Mouse (Mus musculus): ENCODE measurements at regions not wholly inside any gene's neighbourhood (a gene's known extent, or its start where the extent isn't known, plus 50 kb on each side); places are given as distances from the start of the nearest gene placed in this dataset.

DNA sequence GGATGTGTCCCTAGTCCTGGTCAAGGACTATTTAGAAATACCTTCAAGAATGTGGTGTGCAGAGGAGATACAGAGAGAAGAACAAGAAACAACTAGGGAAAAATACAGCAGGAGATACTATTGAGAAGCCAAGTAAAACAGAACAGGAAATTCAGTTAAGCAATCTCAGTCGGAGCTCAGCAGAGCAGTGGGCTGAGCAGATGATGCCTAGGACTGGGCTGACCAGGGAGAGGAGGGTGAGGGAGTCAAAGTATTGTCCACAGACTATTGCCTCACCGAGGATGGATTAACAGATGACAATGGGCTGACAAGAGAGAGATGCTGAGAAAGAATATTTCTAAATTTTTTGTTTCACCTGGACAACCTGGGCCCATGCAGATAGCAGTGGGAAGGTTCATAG lies 181.4 kb upstream of the Mon1b start:
- no peak overlapping the region for H3K9ac ChIP-seq (replicated peaks)
- no peaks in the 10 kb centered on the region for H3K4me1 ChIP-seq (ENCODE audit: insufficient read depth)
- H3K4me2 ChIP-seq (ENCODE audit: low read depth, low read length) = no peak overlapping the region
- no peaks in the 10 kb centered on the region for H3K27me3 ChIP-seq (ENCODE audit: insufficient read depth, low read length)
- H3K27ac ChIP-seq (ENCODE audit: low read depth) = no peak overlapping the region
- TF ChIP-seq CTCF (IDR thresholded peaks at IDR 0.05; ENCODE audit: low read depth) = no peak
- no peak for TF ChIP-seq EP300 (IDR thresholded peaks at IDR 0.05; ENCODE audit: low read depth)
- 55% methylated on average over 2 of the region's 2 CpGs for WGBS (ENCODE audit: insufficient replicate concordance)
- no peak overlapping the region for H3K4me3 ChIP-seq (ENCODE audit: low read depth, low read length)
- DNase-seq (no peak), ATAC-seq (no peak)
- no peaks in the 10 kb centered on the region for H3K9me3 ChIP-seq (ENCODE audit: low read length)
- H3K36me3 ChIP-seq (replicated peaks; ENCODE audit: insufficient read depth, low read length) = no peaks in the 10 kb centered on the region

DNA sequence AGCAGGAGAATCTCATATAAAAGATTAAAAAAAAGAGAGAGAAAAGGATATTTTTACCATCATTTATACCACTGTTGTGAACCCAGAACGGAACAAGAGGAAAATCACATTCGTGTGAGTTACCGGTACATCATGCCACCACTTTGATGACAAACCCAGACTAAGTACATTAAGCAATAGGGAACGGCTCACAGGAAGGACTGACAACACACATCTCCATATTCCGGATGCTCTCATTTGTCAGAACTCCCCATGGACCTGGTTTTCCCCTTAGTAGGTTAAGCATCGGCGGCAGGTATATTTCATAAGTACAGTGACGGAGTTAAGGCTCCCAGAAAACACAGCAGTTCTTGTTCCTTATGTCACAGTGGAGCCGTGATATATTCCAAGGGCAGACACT lies 170.8 kb upstream of the Mon1b start:
- H3K27ac ChIP-seq (ENCODE audit: low read depth) = no peak overlapping the region
- no peak overlapping the region for H3K4me3 ChIP-seq (ENCODE audit: low read depth, low read length)
- no peaks in the 10 kb centered on the region for H3K9me3 ChIP-seq (ENCODE audit: low read length)
- H3K4me1 ChIP-seq (ENCODE audit: insufficient read depth) = no peaks in the 10 kb centered on the region
- WGBS (ENCODE audit: insufficient replicate concordance) = 78% methylated on average over 9 of the region's 9 CpGs
- TF ChIP-seq CTCF (IDR thresholded peaks at IDR 0.05; ENCODE audit: low read depth) = no peak
- no peak for TF ChIP-seq EP300 (IDR thresholded peaks at IDR 0.05; ENCODE audit: low read depth)
- no peak overlapping the region for H3K4me2 ChIP-seq (ENCODE audit: low read depth, low read length)
- H3K36me3 ChIP-seq (replicated peaks; ENCODE audit: insufficient read depth, low read length) = no peaks in the 10 kb centered on the region
- no peaks in the 10 kb centered on the region for H3K27me3 ChIP-seq (ENCODE audit: insufficient read depth, low read length)
- no peak overlapping the region for H3K9ac ChIP-seq (replicated peaks)
- ATAC-seq (no peak), DNase-seq (no peak)

GRCm38 (mm10) chr8:113465156-113465555 lies 170.2 kb upstream of the Mon1b start:
- Histone ChIP-seq H3K9ac (replicated peaks) (no peak overlapping the region), H3K9me3 (ENCODE audit: low read length) (no peaks in the 10 kb centered on the region), H3K27me3 (ENCODE audit: insufficient read depth, low read length) (no peaks in the 10 kb centered on the region), H3K27ac (ENCODE audit: low read depth) (no peak overlapping the region), H3K36me3 (replicated peaks; ENCODE audit: insufficient read depth, low read length) (no peaks in the 10 kb centered on the region), H3K4me3 (ENCODE audit: low read depth, low read length) (no peak overlapping the region), H3K4me2 (ENCODE audit: low read depth, low read length) (no peak overlapping the region), H3K4me1 (ENCODE audit: insufficient read depth) (no peaks in the 10 kb centered on the region)
- ATAC-seq (no peak), DNase-seq (no peak)
- TF ChIP-seq EP300 (IDR thresholded peaks at IDR 0.05; ENCODE audit: low read depth) (no peak), CTCF (IDR thresholded peaks at IDR 0.05; ENCODE audit: low read depth) (no peak)
- 60% methylated on average over 11 of the region's 11 CpGs for WGBS (ENCODE audit: insufficient replicate concordance)

- WGBS (ENCODE audit: insufficient replicate concordance) = 32% methylated on average over 9 of the region's 9 CpGs
- Histone ChIP-seq H3K4me2 (ENCODE audit: low read depth, low read length) (no peak overlapping the region), H3K27me3 (ENCODE audit: insufficient read depth, low read length) (no peaks in the 10 kb centered on the region), H3K36me3 (replicated peaks; ENCODE audit: insufficient read depth, low read length) (no peaks in the 10 kb centered on the region), H3K27ac (ENCODE audit: low read depth) (no peak overlapping the region), H3K9me3 (ENCODE audit: low read length) (no peaks in the 10 kb centered on the region), H3K9ac (replicated peaks) (no peak overlapping the region), H3K4me1 (ENCODE audit: insufficient read depth) (no peaks in the 10 kb centered on the region), H3K4me3 (ENCODE audit: low read depth, low read length) (no peak overlapping the region)
- TF ChIP-seq CTCF (IDR thresholded peaks at IDR 0.05; ENCODE audit: low read depth) (no peak), EP300 (IDR thresholded peaks at IDR 0.05; ENCODE audit: low read depth) (no peak)
- ATAC-seq = no peak
- DNase-seq = no peak
Measured at GRCm38 (mm10) chr8:113466683-113467082, 168.7 kb upstream of the Mon1b start.

DNA sequence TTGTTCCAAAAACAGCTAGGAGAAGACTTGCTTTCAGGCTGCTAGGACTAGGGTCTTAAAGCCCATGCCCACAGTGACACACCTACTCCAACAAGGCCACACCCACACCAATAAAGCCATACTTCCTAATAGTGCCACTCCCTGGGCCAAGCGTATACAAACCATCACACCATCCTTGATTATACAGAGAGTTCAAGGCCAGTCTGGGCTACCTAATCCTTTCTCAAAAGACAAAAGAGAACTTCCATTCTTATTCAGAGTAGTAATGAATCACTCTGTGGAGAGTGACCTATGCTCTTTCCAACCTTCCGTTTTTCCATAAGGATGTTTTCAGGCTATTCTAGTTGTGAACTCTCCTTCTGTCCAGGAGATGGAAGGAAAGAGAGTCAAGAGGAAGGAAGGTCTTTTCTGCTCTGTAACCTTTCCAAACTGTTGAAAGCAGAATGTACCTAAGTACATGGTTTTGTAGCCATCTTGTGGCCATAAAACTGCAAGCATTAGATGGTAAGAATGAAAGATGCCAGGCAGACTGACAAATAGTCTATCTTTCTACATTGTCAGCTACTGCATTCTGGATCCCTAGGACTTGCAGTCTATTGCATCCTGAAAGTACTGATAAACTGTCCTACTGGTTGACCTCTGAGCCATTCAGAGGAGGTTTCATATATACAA lies 145.8 kb upstream of the Mon1b start:
- Histone ChIP-seq H3K4me1 (ENCODE audit: insufficient read depth) (no peaks in the 10 kb centered on the region), H3K27ac (ENCODE audit: low read depth) (no peak overlapping the region), H3K36me3 (replicated peaks; ENCODE audit: insufficient read depth, low read length) (no peaks in the 10 kb centered on the region), H3K4me3 (ENCODE audit: low read depth, low read length) (no peak overlapping the region), H3K9me3 (ENCODE audit: low read length) (no peaks in the 10 kb centered on the region), H3K4me2 (ENCODE audit: low read depth, low read length) (no peak overlapping the region), H3K27me3 (ENCODE audit: insufficient read depth, low read length) (no peaks in the 10 kb centered on the region), H3K9ac (replicated peaks) (no peak overlapping the region)
- ATAC-seq (no peak), DNase-seq (no peak)
- 79% methylated on average over 2 of the region's 2 CpGs for WGBS (ENCODE audit: insufficient replicate concordance)
- TF ChIP-seq CTCF (IDR thresholded peaks at IDR 0.05; ENCODE audit: low read depth) (no peak), EP300 (IDR thresholded peaks at IDR 0.05; ENCODE audit: low read depth) (no peak)

DNA sequence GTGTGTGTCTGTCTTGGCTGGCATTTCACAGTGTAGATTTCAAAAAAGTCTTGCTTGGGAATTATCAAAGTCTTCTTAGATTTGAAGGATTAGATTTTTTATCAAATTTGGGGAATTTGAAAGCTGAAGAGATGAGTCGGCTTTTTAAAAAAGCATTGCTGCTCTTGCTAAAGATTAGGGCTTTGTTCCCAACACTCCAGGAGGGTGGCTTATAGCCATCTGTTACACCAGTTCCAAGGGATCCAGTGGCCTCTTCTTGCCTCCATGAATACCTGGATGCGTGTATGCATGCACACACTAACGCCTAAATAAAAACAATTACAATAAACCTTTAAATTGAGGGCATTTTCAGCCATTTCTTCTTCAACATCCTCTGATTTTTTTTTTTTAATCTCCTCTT lies 144.5 kb upstream of the Mon1b start:
- Histone ChIP-seq H3K4me2 (ENCODE audit: low read depth, low read length) (no peak overlapping the region), H3K36me3 (replicated peaks; ENCODE audit: insufficient read depth, low read length) (no peaks in the 10 kb centered on the region), H3K4me1 (ENCODE audit: insufficient read depth) (no peaks in the 10 kb centered on the region), H3K9ac (replicated peaks) (no peak overlapping the region), H3K27ac (ENCODE audit: low read depth) (no peak overlapping the region), H3K4me3 (ENCODE audit: low read depth, low read length) (no peak overlapping the region), H3K9me3 (ENCODE audit: low read length) (no peaks in the 10 kb centered on the region), H3K27me3 (ENCODE audit: insufficient read depth, low read length) (no peaks in the 10 kb centered on the region)
- no peak for DNase-seq
- TF ChIP-seq CTCF (IDR thresholded peaks at IDR 0.05; ENCODE audit: low read depth) (no peak), EP300 (IDR thresholded peaks at IDR 0.05; ENCODE audit: low read depth) (no peak)
- WGBS (ENCODE audit: insufficient replicate concordance) = 78% methylated on average over 3 of the region's 3 CpGs
- no peak for ATAC-seq

- ATAC-seq = no peak
- 81% methylated on average over 12 of the region's 12 CpGs for WGBS (ENCODE audit: insufficient replicate concordance)
Measured at GRCm38 (mm10) chr8:113496896-113497295, 138.5 kb upstream of the Mon1b start.

More at GRCm38 (mm10) chr8:113496896-113497295, 138.5 kb upstream of the Mon1b start:
- Histone ChIP-seq H3K4me1 (ENCODE audit: insufficient read depth) (no peaks in the 10 kb centered on the region), H3K9me3 (ENCODE audit: low read length) (no peaks in the 10 kb centered on the region), H3K9ac (replicated peaks) (no peak overlapping the region), H3K4me3 (ENCODE audit: low read depth, low read length) (no peak overlapping the region), H3K27me3 (ENCODE audit: insufficient read depth, low read length) (no peaks in the 10 kb centered on the region), H3K4me2 (ENCODE audit: low read depth, low read length) (no peak overlapping the region), H3K36me3 (replicated peaks; ENCODE audit: insufficient read depth, low read length) (no peaks in the 10 kb centered on the region), H3K27ac (ENCODE audit: low read depth) (no peak overlapping the region)
- DNase-seq = no peak
- no peak for TF ChIP-seq CTCF (IDR thresholded peaks at IDR 0.05; ENCODE audit: low read depth)
- TF ChIP-seq EP300 (IDR thresholded peaks at IDR 0.05; ENCODE audit: low read depth) = no peak

All from liver, postnatal 0 days (tissue).